Mouse (Mus musculus): ENCODE data around the gene Ephb1. TPM values are rescaled to one million over a fixed set of nuclear protein-coding genes. Genes with fewer than 3 reads are reported as not detected.

Gene Ephb1
- polyA plus RNA-seq, 1 experiment: 0.84 TPM

DNA sequence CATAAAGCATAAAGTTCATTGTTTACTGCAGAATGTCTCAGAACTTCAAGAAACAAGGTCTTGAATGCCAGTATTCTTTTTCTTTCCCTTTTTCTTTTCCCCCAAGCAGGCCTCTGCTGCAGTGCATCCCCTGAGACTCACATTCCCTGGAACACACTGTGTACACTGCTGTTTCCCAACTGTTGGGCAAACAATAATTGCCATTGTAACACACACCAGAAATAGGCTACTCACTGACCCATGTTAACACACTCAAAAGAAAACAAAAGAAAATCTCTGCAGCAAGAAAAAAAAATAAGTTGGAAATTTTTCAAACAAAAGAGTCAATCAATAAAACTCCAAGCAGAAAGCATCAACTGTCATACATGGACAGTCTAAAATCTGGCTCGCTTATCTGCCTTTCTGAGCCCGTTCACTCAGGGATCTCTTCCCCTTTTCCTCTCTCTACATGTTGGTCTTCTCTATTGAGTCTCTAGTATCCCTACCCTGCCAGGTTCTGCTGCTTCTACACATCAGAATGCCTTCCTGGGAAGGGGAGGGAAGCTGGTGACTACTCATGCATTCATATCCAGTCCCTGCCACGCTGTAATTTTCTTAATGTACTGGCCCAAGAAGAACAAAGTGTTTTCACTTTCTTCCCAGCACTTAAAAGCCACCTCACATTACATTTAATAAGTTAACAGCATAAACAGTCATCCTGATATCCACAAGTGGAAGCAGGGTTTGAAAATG, 285.2 kb downstream of the Ephb1 start:
- no peak for DNase-seq (ENCODE audit: low spot score)

DNA sequence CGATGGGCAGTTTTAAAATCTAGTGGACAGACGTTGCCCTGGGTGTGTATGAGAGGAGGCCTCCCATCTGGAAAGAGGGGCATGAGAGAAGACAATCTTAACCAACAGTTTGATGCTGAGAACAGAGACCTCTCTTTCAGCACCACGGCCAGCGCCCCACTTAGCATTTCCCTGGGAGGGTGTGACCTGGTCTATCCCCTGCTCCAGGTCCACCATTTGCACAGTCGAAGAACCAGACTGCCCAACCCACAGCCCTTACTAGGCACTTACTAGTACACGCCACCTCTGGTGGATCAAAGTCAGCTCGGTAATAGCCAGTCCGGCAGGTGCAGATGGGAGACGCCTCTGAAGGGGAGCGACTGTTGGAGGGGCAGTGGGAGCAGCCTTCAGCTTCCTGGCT, 287.9 kb downstream of the Ephb1 start:
- DNase-seq (ENCODE audit: low spot score): no peak

DNA sequence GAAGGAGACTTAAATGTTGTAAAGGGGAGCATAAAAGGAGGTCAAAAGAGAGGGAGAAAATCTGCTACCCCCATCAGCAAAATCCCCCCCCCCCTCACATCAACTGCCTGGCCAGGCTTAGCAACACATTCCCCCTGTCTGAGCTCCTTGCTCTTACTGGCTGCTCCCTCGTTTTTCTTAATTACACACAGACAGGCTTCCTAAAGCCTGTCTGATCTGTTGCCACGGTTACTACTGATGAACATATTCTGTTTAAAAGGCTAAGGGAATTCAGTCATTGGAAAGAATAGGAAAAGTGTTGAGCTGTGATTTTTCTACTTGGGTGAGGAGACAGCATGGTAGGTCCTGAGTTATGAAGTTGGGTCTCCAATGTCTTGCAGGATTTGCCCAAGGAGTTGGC, 308.6 kb downstream of the Ephb1 start:
- DNase-seq (ENCODE audit: low spot score): no peak

DNA sequence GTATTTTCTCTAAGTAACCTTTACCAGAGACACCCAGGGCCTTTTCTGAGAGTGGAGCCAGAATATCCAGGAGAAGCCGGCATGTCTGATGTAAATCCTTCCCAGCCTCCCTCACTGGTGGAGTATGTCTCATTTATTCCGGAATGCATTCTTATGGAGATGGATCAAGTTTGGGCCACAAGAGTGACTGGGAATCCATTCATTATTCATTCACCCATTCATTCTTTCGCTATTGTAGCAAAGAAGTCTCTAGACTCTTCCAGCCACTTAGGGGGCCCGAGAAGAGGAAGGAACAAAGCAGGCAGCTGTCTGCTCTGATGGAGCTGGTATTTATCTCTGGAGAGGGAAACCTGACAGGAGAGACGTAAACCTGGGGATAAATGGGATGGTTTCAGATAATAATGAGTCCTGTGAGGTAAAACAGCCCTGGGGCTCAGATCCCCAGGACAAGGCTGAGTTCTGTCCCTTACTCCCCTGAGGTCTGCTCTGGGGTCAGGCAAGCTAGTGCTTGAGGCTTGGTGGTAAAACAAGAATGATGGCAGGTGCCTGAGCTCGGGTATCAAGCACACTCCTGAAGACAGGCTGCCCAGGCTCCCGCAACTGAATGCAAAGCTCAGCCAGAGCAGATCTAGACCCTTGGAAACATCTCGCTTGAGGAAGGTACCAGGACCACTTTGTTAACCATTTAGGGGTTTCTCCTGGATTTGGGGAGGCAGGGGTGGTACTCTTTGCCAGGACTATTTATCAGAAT, 309.2 kb downstream of the Ephb1 start:
- DNase-seq (ENCODE audit: low spot score): no peak

DNA sequence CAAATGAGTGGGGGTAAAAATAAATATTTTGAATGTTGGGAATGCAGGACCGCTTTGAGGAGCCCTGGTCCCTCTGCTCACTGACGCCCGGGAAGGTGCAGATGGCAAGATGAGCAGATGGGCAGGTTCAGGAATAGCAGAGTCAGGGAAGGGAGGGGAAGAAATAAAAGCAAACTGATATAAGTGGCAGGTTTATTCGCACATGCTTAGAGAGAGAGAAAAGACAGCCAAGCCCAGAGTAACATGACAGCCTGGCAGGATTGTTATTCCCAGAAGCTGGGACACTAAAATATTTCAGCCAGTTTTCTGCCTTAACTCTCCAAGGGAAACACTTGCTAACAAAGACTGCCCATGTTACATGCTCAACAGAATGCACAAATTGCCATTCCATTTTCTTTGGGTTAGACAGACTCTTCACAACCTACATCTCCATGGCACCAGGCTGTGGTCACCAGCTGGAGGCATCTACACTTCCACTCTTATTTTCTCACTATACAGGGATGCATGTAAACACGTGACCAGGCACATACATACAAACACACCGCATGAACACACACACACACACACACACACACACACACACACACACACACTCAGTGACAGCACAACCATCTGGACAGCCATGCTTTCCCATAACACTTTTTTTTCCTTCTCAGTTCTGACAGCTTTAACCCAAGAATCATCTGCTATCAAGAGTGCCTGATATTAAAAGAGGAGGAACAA, 315.3 kb downstream of the Ephb1 start:
- no peak for DNase-seq (ENCODE audit: low spot score)

DNA sequence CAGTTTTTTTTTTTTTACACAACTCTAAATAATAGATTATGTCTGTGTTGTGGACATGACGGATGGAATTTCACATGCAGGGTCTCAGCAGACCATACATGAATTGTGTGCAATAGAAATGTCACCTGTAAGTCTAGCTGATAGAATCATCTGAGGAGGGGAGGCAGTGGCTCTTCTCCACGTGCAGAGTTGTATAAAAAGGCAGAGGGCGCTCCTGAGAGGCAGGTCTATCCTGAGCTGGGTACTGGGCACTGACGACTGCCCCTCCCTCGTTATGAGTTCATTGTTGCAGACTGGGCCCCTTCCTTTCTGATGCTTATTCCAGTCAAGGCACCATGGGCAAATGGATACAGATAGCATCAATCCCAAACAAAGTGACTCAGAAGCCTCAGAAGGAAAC, 318.4 kb downstream of the Ephb1 start:
- DNase-seq (ENCODE audit: low spot score): no peak

DNA sequence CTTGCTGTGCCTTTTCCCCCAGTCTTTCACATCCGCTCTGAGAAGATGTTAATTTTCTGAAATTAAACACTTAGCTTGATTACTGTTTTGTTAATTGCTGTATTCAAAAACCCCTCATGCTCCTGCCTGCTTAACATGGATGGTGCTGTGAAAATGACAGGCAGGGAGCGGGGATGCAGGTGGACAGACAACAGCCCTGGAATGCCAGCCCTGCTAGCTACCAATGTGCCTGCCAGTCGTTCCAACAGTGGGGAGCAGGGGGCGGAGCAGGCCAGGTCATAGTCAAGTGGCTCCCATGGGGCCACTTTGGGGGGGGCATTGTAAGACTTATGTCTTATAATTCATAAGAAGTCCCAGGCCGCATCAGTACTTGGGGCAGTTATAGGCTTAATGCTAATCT, 321.3 kb downstream of the Ephb1 start:
- no peak for DNase-seq (ENCODE audit: low spot score)

DNA sequence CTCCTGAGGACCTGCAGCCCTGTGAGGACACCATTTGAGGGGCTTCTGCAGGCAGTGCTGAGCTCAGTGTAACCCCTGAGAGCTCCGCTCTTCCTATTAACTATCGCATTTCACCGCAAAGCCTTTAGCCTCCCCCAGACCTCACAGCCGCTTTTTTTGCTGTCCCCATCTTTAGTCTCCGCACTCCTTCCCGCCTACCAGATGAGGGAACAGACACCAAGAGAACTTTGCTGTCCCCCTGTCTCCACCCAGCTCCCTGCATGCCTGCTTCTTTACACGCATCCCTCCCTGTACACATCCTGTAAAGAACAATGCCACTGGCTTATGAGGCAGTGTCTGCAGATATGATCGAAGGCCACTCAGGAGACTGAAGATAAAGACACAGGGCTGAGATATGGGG, 322.1 kb downstream of the Ephb1 start:
- DNase-seq (ENCODE audit: low spot score): no peak

DNA sequence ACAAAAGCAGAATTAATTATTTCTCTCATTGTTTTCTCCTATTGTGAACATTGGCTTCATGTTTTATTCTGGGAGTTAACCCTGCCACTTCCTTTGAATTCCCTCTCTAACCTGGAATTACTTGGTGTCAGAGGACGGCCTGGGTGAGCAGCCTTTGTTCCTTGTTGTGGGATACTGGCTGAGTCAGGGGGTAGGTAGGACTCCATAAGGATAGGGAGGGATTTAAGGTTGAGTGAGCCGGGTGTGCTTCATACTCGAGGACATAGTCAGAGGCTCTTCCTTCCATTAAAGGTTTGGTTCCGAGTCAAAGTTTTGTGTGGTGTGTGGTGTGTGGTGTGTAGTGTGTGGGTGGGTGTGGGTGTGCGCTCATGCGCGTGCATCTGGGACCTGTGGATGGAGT, 324.8 kb downstream of the Ephb1 start:
- DNase-seq (ENCODE audit: low spot score): no peak

DNA sequence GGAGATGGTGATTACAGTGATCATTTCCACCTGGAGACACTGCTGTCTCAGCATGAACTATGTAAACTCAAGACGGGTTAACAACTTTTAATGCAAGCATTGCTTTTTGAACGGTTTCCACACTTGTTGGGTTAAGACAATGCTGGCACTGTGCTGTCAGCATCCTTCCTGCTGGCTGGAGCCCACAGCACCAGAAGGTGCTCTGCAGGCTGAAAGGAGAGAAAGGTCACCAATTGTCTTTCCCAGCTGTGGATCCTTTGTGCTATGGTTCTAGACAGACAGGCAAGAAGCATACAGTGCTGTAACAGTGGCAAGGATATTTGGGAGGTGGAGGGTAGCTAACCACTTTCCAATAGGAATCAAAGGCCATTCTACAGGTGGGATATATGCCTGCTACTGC, 328.4 kb downstream of the Ephb1 start:
- DNase-seq (ENCODE audit: low spot score): no peak

DNA sequence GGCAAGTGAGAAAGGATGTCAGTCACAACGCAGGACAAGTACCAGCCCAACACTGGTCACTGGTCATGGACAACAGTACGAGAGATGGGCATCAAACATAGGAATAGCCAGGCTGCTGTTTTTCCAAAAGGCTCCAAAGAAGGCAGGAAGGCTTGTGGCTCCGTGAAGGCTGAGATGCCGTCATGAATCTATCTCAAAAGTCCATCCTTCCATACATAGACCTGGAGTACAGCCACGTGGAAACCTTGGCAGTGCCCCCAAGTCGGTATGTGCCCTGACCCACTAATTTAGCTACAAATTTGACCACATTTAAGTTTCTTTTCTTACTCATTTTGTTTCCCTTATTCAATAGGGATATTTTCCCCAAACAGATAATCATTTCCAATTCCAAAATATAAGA, 329.4 kb downstream of the Ephb1 start:
- no peak for DNase-seq (ENCODE audit: low spot score)

DNA sequence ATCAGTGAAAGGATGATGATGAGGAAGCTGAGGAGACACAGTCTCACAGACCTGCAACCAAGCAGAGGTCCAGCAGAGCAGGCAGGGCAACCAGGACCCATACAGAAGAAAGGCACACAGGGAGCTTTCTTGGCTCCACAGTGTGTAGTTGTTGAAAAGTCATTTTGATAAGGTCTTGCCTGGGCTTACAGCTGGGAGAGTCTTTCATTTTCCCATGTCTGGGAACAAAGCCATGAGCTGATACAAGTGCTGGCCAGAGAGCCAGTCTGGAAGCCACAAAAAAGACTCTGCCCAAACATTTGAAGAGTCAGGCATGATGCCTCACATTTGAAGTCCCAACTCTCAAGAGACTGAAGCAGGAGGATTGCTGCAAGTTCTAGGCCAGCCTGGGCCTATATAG, 339.0 kb downstream of the Ephb1 start:
- no peak for DNase-seq (ENCODE audit: low spot score)

DNA sequence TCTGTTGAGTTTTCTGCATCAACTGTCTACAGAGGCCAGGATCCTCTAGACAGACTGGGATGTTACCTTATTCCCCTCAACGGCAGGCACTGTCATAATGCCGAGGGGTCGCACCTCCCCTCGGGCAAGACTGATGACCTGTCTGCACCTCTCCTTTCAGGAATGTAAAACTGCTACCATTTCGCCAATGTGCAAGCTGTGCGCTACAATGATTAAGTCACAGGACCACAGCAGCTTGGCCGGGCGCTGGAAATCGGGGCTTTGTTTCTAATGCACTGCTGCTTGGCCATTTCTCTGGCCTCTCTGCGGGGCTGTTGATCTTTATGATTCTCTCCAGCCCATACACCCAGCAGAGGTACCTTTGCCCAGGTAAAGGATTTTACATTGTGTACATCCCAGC, 346.8 kb downstream of the Ephb1 start:
- DNase-seq (ENCODE audit: low spot score): no peak

DNA sequence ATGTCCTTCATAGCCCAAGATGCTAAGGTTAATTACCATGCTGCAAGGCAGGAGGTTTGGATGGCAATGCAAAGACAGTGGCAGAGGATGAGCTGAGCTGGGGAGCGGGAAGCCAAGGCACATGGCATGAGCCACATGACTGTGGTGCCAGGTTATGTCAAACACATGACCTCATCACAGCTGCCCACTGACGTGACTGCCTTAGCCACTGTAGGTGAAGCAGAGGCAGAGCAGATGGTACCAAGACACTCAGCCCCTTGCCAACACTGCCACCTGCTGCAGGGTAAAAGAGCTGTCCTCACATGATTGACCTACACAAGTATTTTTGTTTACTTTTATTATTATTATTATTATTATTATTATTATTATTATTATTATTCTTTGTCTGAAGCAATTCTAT, 348.0 kb downstream of the Ephb1 start:
- no peak for DNase-seq (ENCODE audit: low spot score)

DNA sequence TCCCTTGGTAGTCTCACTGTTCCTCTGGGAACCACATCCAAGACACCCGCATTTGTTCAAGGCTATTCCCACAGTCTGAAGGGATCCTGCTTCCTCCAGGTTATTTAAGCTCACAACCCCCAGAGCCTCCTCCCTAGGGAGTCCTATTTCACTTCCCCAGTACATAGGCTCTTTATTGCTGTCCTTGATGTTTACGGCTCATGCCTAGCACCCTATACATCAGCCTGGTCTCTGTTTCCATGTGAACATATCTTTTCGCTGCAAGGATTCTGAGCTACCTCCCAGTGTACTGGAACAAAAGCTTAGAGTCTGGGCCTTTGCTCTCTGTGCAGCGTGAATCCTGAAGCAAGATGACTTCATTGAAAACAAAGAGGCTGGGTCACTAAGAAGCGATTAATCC, 351.6 kb downstream of the Ephb1 start:
- no peak for DNase-seq (ENCODE audit: low spot score)

DNA sequence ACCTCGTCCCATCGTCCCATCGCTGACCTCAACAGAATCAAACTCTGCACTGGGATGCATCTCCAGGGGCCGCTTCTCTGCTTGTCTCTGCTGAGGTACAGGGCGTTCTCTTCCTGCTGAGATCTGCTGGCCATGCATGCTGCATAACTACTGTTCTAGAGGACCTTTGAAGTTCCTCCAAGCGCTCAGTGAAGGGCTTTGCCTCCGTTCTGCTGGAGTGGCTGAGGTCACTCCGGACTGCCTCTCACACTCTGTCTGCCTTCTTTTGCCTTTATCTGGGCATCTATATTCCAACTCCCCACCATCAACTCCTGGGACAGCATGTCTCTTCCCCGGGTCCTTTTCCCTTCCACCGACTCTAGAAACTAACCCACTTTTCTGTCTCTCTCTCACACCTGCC, 352.3 kb downstream of the Ephb1 start:
- no peak for DNase-seq (ENCODE audit: low spot score)

DNA sequence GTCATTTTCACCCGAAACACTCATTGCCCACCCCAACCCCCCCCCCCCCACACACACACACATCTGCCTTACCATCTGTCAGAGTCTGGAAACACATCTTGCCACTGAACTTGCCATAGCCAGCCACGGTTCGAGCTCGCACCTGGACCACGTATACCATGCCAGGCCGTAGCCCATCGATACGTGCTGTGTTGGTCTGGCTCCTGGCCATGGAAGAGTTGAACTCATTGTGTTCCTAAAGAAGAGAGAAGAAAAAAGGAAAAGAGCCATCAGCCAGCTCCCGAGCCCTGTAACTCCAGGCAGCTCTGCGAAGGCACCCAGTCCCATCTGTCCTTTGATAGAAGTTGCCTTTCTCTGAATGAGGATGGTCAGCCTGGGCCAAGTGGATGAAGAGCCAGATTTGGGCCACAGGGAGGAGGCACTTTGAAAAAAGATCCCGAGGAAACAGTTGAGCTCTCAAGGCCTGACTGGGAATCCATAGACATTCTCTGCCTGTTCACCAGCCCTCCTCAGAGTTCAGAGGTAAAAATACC, 352.8 kb downstream of the Ephb1 start:
- no peak for DNase-seq (ENCODE audit: low spot score)

DNA sequence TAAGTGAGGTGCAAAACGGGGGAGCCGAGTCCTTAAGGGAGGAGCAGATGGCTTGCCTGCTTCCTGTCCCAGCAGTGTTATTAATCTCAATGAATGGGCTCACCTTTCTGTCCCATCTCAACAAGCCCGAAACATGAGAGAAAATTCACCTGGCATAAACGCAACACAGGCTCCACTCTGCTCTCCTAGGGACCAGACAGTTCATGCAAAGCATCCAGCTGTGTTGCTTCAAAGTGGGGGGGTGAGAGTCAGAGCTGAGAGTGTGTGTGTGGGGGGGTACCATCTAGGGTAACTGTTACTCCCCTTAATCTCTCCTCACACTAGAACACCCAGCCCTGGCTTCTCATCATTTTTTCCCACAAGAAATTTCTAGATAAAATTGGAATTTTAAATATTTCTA, 354.8 kb downstream of the Ephb1 start:
- no peak for DNase-seq (ENCODE audit: low spot score)

DNA sequence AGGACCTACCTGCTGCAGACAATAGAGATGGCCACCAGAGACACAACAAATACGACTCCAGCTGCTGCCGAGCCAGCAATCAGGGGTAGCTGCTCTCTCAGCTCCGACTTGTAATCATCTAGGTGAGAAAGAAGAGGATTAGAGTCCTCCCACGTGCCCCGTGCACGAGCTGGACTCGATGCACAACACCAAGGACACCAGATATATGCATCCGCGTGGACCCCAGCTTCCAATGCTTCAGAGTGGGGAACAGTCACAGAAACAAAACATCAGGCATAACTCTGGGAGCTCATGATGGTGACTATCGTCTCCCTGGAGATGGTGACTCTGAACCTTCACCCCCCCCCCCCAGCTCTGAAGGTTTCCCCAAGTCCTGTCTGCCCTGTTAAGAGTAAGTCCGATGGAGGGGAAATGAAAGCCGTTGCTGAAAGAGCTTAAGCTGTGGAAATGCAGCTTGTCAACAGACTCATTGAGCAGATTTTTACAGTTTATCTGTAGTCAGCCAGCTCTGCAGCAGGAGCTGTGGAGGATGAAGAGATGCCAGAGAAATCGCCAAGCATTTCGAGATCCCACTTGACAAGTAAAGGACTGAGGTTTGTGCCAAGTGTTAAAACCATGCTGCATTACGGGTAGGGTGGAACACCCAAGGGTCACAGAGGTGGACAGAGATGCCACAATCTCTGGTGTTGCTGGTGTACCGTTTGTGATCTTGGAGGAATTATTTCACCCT, 357.6 kb downstream of the Ephb1 start:
- DNase-seq (ENCODE audit: low spot score): no peak

DNA sequence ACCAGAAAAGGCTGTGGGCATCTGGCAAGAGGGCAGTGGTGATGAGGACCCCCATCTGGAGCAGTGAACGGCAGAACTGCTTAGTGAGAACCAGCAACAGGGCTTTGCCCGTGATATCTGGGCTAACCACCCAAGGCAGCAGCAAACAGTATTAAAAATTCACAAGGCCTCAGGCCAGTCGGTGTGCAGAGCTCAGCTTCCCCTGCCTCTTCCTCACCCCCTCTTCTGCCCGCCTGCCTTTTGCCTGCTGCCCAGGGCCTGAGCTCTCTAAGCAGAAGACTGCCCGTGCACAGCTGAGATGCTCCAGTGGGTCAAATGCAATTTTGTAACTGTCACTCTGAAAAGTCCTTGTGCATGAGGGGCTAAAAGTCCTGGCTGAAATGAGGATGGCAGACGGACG, 358.3 kb downstream of the Ephb1 start:
- no peak for DNase-seq (ENCODE audit: low spot score)

DNA sequence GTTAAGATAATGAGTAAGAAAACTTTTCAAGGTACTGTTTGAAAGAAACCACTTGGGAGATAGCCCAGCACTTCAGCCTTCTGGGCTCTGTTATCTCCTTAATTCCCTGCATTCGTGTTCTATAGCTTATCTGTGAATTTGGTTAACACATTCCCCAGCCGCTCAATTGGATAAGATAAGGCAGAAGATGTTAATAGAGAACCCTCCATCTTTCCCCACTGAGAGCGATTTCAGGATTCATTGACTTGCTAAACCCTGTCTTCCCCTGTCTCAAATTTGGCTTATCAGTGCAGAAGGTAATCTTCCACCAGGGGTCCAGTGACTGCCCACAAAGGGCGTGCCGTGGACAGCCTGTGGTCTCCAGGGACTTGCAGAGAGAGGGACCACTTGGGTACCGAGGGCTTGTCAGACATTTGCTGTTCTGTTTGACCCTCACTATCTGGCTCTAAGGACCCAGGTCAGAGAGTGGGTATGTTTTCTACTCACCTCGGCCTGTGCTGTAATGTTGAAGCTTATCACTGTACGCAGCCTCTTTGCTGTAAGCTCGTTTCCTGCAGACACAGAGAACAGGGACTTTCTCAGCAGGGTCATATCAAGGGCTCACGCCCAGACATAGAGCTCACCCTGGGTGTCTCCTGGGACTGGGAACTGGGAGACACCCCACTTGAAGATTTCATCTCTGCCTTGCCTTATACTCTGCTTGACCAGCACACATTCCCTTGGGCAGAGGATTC, 358.9 kb downstream of the Ephb1 start:
- no peak for DNase-seq (ENCODE audit: low spot score)
